Mouse (Mus musculus): Measurements from ENCODE around the gene Pbrm1.

DNA sequence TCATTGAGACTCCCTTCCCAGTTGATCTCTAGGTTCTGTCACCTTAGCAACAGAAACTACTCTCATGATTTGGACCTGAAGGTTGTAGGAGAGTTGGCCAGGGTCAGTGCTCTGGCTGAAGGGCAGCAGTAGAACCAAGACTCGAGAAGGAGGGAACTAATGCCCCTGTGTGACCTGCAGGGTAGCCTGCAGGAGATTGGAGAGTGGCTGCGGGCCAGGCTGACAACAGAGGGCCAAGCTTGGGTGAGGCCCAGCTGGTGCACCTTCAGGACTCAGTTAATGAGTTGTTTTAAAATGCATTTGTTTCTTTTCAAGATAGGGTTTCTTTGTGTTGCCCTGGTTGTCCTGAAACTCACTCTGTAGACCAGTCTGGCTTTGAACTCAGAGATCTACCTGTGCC is 146.1 kb downstream of the Pbrm1 start:
- TF ChIP-seq CTCF (IDR thresholded peaks at IDR 0.05; ENCODE audit: control insufficient read depth, insufficient read depth, insufficient replicate concordance, low read depth, low read length): no peak
- no peak for TF ChIP-seq POLR2A (IDR thresholded peaks at IDR 0.05; ENCODE audit: control insufficient read depth, low read depth, low read length)
